Mouse (Mus musculus) stomach, postnatal 0 days (tissue): ENCODE measurements around the gene Lrmda. TPM values are rescaled to one million over a fixed set of nuclear protein-coding genes. Genes with fewer than 3 reads are reported as not detected.

ENCODE experiments used
- ATAC-seq: fragments of 200-750 bp; cut with Nextera tagmentation; 2 replicates; pipeline ENCODE4 v1.8.0; 2017; ENCODE audit not compliant: low FRiP score, low TSS enrichment
- DNase-seq: peaks from one replicate; pipeline ENCODE4 v3.0.0-alpha.2; 2016; ENCODE audit warnings: low spot score
- H3K27ac ChIP-seq: fragments of 300-500 bp; sonication (generic); replicated peaks from 2 replicates; pipeline ENCODE4 v1.5.1; 2014; ENCODE audit warnings: mild to moderate bottlenecking, control low read depth
- H3K27me3 ChIP-seq: fragments of 300-500 bp; sonication (generic); 2 replicates; pipeline ENCODE4 v1.6.1; 2014; ENCODE audit warnings: low read length; ENCODE audit not compliant: control insufficient read depth, insufficient read depth
- H3K36me3 ChIP-seq: fragments of 300-500 bp; sonication (generic); 2 replicates; pipeline ENCODE4 v1.6.1; 2014; ENCODE audit warnings: low read length, mixed read lengths; ENCODE audit not compliant: control insufficient read depth, insufficient read depth
- H3K4me1 ChIP-seq: fragments of 300-500 bp; sonication (generic); replicated peaks from 2 replicates; pipeline ENCODE4 v1.6.1; 2014; ENCODE audit warnings: antibody characterized with exemption; ENCODE audit not compliant: control insufficient read depth, insufficient read depth
- H3K4me2 ChIP-seq: fragments of 300-500 bp; sonication (generic); replicated peaks from 2 replicates; pipeline ENCODE4 v1.6.1; 2014; ENCODE audit warnings: low read depth, mild to moderate bottlenecking, control low read depth, moderate library complexity
- H3K4me3 ChIP-seq: fragments of 300-500 bp; sonication (generic); 2 replicates; pipeline ENCODE4 v1.5.1; 2014; ENCODE audit warnings: low read depth, low read length, control low read depth
- H3K9ac ChIP-seq: fragments of 300-500 bp; sonication (generic); 2 replicates; pipeline ENCODE4 v1.6.1; 2014; ENCODE audit warnings: mild to moderate bottlenecking, low read length, control low read depth, mixed read lengths
- H3K9me3 ChIP-seq: fragments of 300-500 bp; sonication (generic); 2 replicates; pipeline ENCODE4 v1.6.1; 2016; ENCODE audit warnings: low read length; ENCODE audit not compliant: control insufficient read depth
- CTCF ChIP-seq: IDR thresholded peaks from 2 replicates; pipeline ENCODE4 v1.5.1; 2016; ENCODE audit warnings: antibody characterized with exemption, low read depth, mild to moderate bottlenecking, moderate library complexity
- EP300 ChIP-seq: optimal IDR thresholded peaks from 2 replicates; pipeline ENCODE3; 2016; ENCODE audit warnings: antibody characterized with exemption
- WGBS: fragments of 180-500 bp; shearing (Covaris S2); extraction: QIAGEN DNeasy Blood & Tissue Kit; methylation state at CpG from one replicate; pipeline ENCODE4 v1.1.7; 2014; 5-methylcytosine and 5-hydroxymethylcytosine counted together
- polyA plus RNA-seq: library from polyadenylated mRNA; unstranded; fragments of >200 nt; fragmentation: Nextera tagmentation; extraction: Ambion mirVana; gene quantifications from 2 replicates; pipeline ENCODE4 v1.2.1, GENCODE M21; 2015

Lrmda gene
- polyA plus RNA-seq, 1 experiment from 2014 or later, result 0.39 TPM

- no peaks in the 10 kb centered on the region for H3K4me1 ChIP-seq
- no peak overlapping the region for H3K4me3 ChIP-seq
- ATAC-seq (no peak), DNase-seq (no peak)
- no peak overlapping the region for H3K4me2 ChIP-seq
- no peaks in the 10 kb centered on the region for H3K36me3 ChIP-seq
- no peak overlapping the region for H3K27ac ChIP-seq
- no peaks in the 10 kb centered on the region for H3K9me3 ChIP-seq
- H3K27me3 ChIP-seq, result no peaks in the 10 kb centered on the region
- TF ChIP-seq CTCF, result no peak
- TF ChIP-seq EP300, result no peak
- no peak overlapping the region for H3K9ac ChIP-seq
- WGBS, result 65% methylated on average over 4 of the region's 4 CpGs
Observed at GRCm38 (mm10) chr14:22471041-22471440, 451.5 kb downstream of the Lrmda start.

GRCm38 (mm10) chr14:22473451-22473850 lies 453.9 kb downstream of the Lrmda start:
- Histone ChIP-seq H3K27me3 (no peaks in the 10 kb centered on the region), H3K27ac (no peak overlapping the region), H3K4me1 (no peaks in the 10 kb centered on the region), H3K9ac (no peak overlapping the region), H3K4me3 (no peak overlapping the region), H3K4me2 (no peak overlapping the region), H3K36me3 (no peaks in the 10 kb centered on the region), H3K9me3 (0 out of 2 replicates have a peak, but pooled peaks cover 3% of the 10 kb centered on the region)
- ATAC-seq (no peak), DNase-seq (no peak)
- TF ChIP-seq CTCF, result no peak
- no peak for TF ChIP-seq EP300
- 69% methylated on average over 7 of the region's 7 CpGs for WGBS

GRCm38 (mm10) chr14:22473991-22474390 lies 454.5 kb downstream of the Lrmda start:
- H3K9ac ChIP-seq, result no peak overlapping the region
- WGBS, result 81% methylated on average over 6 of the region's 6 CpGs
- ATAC-seq (no peak), DNase-seq (no peak)
- H3K9me3 ChIP-seq, result 0 out of 2 replicates have a peak, but pooled peaks cover 3% of the 10 kb centered on the region
- TF ChIP-seq CTCF (no peak), EP300 (no peak)
- H3K4me1 ChIP-seq, result no peaks in the 10 kb centered on the region
- no peak overlapping the region for H3K4me2 ChIP-seq
- no peaks in the 10 kb centered on the region for H3K27me3 ChIP-seq
- H3K27ac ChIP-seq, result no peak overlapping the region
- no peak overlapping the region for H3K4me3 ChIP-seq
- H3K36me3 ChIP-seq, result no peaks in the 10 kb centered on the region

GRCm38 (mm10) chr14:22493326-22493725 lies 473.8 kb downstream of the Lrmda start:
- no peak overlapping the region for H3K27ac ChIP-seq
- H3K9me3 ChIP-seq, result no peaks in the 10 kb centered on the region
- H3K4me1 ChIP-seq, result no peaks in the 10 kb centered on the region
- ATAC-seq (no peak), DNase-seq (no peak)
- H3K9ac ChIP-seq, result no peak overlapping the region
- no peak overlapping the region for H3K4me3 ChIP-seq
- TF ChIP-seq CTCF (no peak), EP300 (no peak)
- H3K36me3 ChIP-seq, result no peaks in the 10 kb centered on the region
- H3K4me2 ChIP-seq, result no peak overlapping the region
- no peaks in the 10 kb centered on the region for H3K27me3 ChIP-seq
- whole genome bisulfite sequencing, result 94% methylated on average over 2 of the region's 2 CpGs

GRCm38 (mm10) chr14:22494290-22494689 lies 474.8 kb downstream of the Lrmda start:
- no peak overlapping the region for H3K4me2 ChIP-seq
- no peak overlapping the region for H3K9ac ChIP-seq
- no peaks in the 10 kb centered on the region for H3K27me3 ChIP-seq
- no peak for DNase-seq
- H3K4me3 ChIP-seq, result no peak overlapping the region
- no peaks in the 10 kb centered on the region for H3K4me1 ChIP-seq
- TF ChIP-seq CTCF (no peak), EP300 (no peak)
- H3K27ac ChIP-seq, result no peak overlapping the region
- H3K36me3 ChIP-seq, result no peaks in the 10 kb centered on the region
- ATAC-seq, result no peak
- no peaks in the 10 kb centered on the region for H3K9me3 ChIP-seq

- H3K4me1 ChIP-seq, result no peaks in the 10 kb centered on the region
- H3K4me2 ChIP-seq, result no peak overlapping the region
- no peaks in the 10 kb centered on the region for H3K9me3 ChIP-seq
- no peaks in the 10 kb centered on the region for H3K36me3 ChIP-seq
- no peaks in the 10 kb centered on the region for H3K27me3 ChIP-seq
- H3K27ac ChIP-seq, result no peak overlapping the region
- ATAC-seq (no peak), DNase-seq (no peak)
- no peak for TF ChIP-seq CTCF
- TF ChIP-seq EP300, result no peak
- H3K9ac ChIP-seq, result no peak overlapping the region
- 41% methylated on average over 10 of the region's 10 CpGs for WGBS
- no peak overlapping the region for H3K4me3 ChIP-seq
Observed at GRCm38 (mm10) chr14:22494866-22495265, 475.4 kb downstream of the Lrmda start.
